Mouse (Mus musculus) intestine, embryonic 16.5 days (tissue): ENCODE measurements around the gene Oxa1l. TPM values are rescaled to one million over a fixed set of nuclear protein-coding genes. Genes with fewer than 3 reads are reported as not detected.

Experiments used
- ATAC-seq: fragments of 200-750 bp; cut with Nextera tagmentation; 2 replicates; pipeline ENCODE4 v1.8.0; 2017; ENCODE audit warnings: moderate TSS enrichment, moderate library complexity
- H3K27ac ChIP-seq: fragments of 300-500 bp; sonication (generic); 2 replicates; pipeline ENCODE4 v1.5.1; 2014; ENCODE audit warnings: mild to moderate bottlenecking, low read length
- H3K27me3 ChIP-seq: fragments of 300-500 bp; sonication (generic); replicated peaks from 2 replicates; pipeline ENCODE4 v1.6.1; 2014; ENCODE audit warnings: low read length, control low read depth, mixed read lengths; ENCODE audit not compliant: control insufficient read depth, insufficient read depth
- H3K36me3 ChIP-seq: fragments of 300-500 bp; sonication (generic); 2 replicates; pipeline ENCODE4 v1.6.1; 2014; ENCODE audit warnings: low read length, control low read depth; ENCODE audit not compliant: control insufficient read depth, insufficient read depth
- H3K4me1 ChIP-seq: fragments of 300-500 bp; sonication (generic); 2 replicates; pipeline ENCODE4 v1.6.1; 2014; ENCODE audit warnings: low read length, control low read depth, mixed read lengths; ENCODE audit not compliant: control insufficient read depth, insufficient read depth
- H3K4me2 ChIP-seq: fragments of 300-500 bp; sonication (generic); 2 replicates; pipeline ENCODE4 v1.6.1; 2014; ENCODE audit warnings: low read depth, low read length, control low read depth
- H3K4me3 ChIP-seq: fragments of 300-500 bp; sonication (generic); 2 replicates; pipeline ENCODE4 v1.5.1; 2014; ENCODE audit warnings: mild to moderate bottlenecking, low read length
- H3K9ac ChIP-seq: fragments of 300-500 bp; sonication (generic); 2 replicates; pipeline ENCODE4 v1.6.1; 2014; ENCODE audit warnings: low read depth, low read length
- H3K9me3 ChIP-seq: fragments of 300-500 bp; sonication (generic); 2 replicates; pipeline ENCODE4 v1.6.1; 2016; ENCODE audit warnings: low read length, control low read depth; ENCODE audit not compliant: control insufficient read depth
- WGBS: fragments of 180-500 bp; shearing (Covaris S2); extraction: QIAGEN DNeasy Blood & Tissue Kit; methylation state at CpG from one replicate; pipeline ENCODE4 v1.1.7; 2014; 5-methylcytosine and 5-hydroxymethylcytosine counted together
- polyA plus RNA-seq: library from polyadenylated mRNA; unstranded; fragments of >200 nt; fragmentation: Nextera tagmentation; extraction: Ambion mirVana; gene quantifications from 2 replicates; pipeline ENCODE4 v1.2.1, GENCODE M21; 2015

Oxa1l gene
- 42.9 and 48.6 TPM in 2 replicates for polyA plus RNA-seq

DNA sequence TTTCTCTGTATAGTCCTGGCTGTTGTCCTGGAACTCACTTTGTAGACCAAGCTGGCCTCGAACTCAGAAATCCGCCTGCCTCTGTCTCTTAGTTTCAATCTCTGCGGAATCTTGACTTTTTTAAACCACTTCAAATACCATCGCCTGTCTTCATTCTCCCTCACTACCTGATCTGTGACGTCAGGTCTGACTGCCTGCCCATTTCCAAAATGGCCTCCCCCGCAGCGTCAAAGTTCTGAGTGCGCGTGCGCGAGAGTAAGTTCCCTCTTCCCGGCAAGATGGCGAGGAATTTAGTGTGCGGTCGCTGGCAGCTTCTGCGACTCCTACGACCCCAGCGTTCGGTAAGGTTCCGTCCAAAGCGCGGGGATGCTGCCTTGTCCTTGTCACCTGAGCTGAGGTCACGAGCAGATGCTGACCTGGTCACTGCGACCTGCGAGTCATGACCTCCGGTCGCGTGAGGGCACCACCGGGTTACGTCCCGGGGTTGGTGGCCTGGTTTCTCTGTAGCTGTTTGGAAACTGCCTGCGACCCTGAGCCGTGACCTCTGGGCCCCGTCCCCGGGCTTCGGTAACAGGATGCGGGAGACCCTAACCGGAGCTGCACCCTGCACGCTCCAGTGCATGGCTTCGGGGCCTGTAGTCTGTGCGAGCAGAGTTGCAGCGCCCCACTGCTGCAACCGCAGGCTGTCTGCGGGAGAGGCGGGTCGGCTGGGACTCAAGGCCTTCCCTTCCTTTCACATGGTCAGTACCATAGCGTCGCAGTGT lies at the start of gene Oxa1l:
Gene Oxa1l (plus strand): TSS at position 258 of the 764 bp plus-strand sequence.
- H3K4me1 ChIP-seq = peaks cover 2% of the 10 kb centered on the region; the same call in 1 of the 2 replicates
- H3K27me3 ChIP-seq = no peaks in the 10 kb centered on the region
- peak within 1 kb of the TSS; percentile 72 for H3K4me2 ChIP-seq
- peak within 1 kb of the TSS; percentile 95 for H3K9ac ChIP-seq
- WGBS = under 1% methylated on average over 48 of the region's 48 CpGs
- no peaks in the 10 kb centered on the region for H3K9me3 ChIP-seq
- H3K4me3 ChIP-seq = peak within 1 kb of the TSS; percentile 93
- ATAC-seq = peak; percentile 90
- peak within 1 kb of the TSS; percentile 87 for H3K27ac ChIP-seq
- H3K36me3 ChIP-seq = peaks cover 7% of the 10 kb centered on the region; the same call in 1 of the 2 replicates

DNA sequence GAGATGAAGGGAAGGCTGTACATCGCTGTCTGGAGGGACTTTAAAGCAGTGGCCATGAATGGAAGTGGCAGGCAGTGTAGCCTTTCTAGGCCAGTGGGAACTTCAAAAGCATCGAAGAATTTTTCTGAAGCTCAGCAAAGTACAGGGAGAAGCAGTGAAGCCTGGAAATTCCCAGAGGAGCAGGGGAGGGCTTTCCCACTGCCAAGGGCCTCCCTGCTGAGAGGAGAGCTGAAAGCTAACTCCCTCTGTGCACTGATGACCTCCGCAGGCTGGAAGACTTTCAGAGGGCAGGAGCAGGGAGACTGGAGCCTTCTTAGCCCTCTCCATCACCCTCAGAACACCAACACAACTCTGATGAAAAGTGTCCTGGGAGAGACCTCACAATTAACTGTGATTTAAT lies 48.9 kb upstream of the Oxa1l start:
- H3K36me3 ChIP-seq = no peaks in the 10 kb centered on the region
- no peak for ATAC-seq
- H3K9me3 ChIP-seq = no peaks in the 10 kb centered on the region
- H3K9ac ChIP-seq = no peak overlapping the region
- no peaks in the 10 kb centered on the region for H3K4me1 ChIP-seq
- no peaks in the 10 kb centered on the region for H3K27me3 ChIP-seq
- no peak overlapping the region for H3K27ac ChIP-seq
- H3K4me2 ChIP-seq = no peak overlapping the region
- no peak overlapping the region for H3K4me3 ChIP-seq
- 37% methylated on average over 3 of the region's 3 CpGs for WGBS

- Histone ChIP-seq H3K9me3 (no peaks in the 10 kb centered on the region), H3K36me3 (no peaks in the 10 kb centered on the region), H3K4me1 (no peaks in the 10 kb centered on the region), H3K9ac (no peak overlapping the region), H3K27ac (no peak overlapping the region), H3K27me3 (no peaks in the 10 kb centered on the region), H3K4me2 (no peak overlapping the region), H3K4me3 (no peak overlapping the region)
- WGBS = 69% methylated on average over 18 of the region's 18 CpGs
- ATAC-seq = no peak
Measured at GRCm38 (mm10) chr14:54321556-54322376, 38.9 kb upstream of the Oxa1l start.

DNA sequence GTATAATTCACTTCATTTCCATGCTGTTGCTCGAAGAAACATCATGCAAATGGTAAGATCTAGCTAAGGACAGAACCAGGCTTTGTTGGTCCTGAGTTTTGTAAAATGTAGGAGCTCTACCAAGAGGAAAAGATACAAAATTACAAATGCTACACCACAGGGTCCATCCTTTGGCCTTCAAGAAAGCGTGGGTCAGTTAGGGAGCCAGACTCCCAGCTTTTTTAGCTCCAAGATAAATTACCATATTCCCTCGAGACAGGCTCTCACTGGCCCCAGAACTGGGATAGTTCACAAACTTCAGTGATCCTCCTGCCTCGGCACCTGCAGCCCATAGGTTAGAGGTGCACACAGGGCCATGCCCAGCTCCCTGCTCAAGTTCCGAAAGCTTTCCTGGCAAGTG lies 36.1 kb upstream of the Oxa1l start:
- H3K27ac ChIP-seq = no peak overlapping the region
- H3K9ac ChIP-seq = no peak overlapping the region
- H3K4me3 ChIP-seq = no peak overlapping the region
- H3K4me2 ChIP-seq = no peak overlapping the region
- no peaks in the 10 kb centered on the region for H3K4me1 ChIP-seq
- H3K27me3 ChIP-seq = no peaks in the 10 kb centered on the region
- no peak for ATAC-seq
- H3K36me3 ChIP-seq = no peaks in the 10 kb centered on the region
- WGBS = 66% methylated on average over 5 of the region's 5 CpGs
- no peaks in the 10 kb centered on the region for H3K9me3 ChIP-seq

DNA sequence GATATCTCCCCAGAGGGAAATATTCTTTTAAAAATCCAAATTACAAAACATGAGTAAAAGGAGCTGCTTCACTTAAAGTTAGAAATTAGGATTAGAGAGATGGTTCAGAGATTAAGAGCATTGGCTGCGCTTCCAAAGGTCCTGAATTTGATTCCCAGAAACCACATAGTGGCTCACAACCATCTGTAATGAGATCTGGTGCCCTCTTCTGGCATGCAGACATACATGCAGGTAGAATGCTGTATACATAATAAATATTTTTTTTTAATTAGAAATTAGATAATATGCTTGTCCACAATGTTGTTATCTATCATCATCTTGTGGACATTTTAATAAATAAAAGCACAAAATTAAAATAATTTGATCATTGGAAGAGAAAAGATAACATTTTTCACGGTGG lies 32.1 kb upstream of the Oxa1l start:
- H3K36me3 ChIP-seq = no peaks in the 10 kb centered on the region
- H3K4me3 ChIP-seq = no peak overlapping the region
- ATAC-seq = no peak
- H3K27ac ChIP-seq = no peak overlapping the region
- H3K4me1 ChIP-seq = no peaks in the 10 kb centered on the region
- no peak overlapping the region for H3K9ac ChIP-seq
- no peaks in the 10 kb centered on the region for H3K27me3 ChIP-seq
- H3K4me2 ChIP-seq = no peak overlapping the region
- 81% methylated on average over 2 of the region's 2 CpGs for WGBS
- no peaks in the 10 kb centered on the region for H3K9me3 ChIP-seq

GRCm38 (mm10) chr14:54329201-54329600 lies 31.4 kb upstream of the Oxa1l start:
- Histone ChIP-seq H3K9me3 (no peaks in the 10 kb centered on the region), H3K9ac (no peak overlapping the region), H3K27ac (no peak overlapping the region), H3K27me3 (no peaks in the 10 kb centered on the region), H3K4me1 (no peaks in the 10 kb centered on the region), H3K36me3 (no peaks in the 10 kb centered on the region), H3K4me3 (no peak overlapping the region), H3K4me2 (no peak overlapping the region)
- 33% methylated on average over 9 of the region's 9 CpGs for WGBS
- no peak for ATAC-seq

DNA sequence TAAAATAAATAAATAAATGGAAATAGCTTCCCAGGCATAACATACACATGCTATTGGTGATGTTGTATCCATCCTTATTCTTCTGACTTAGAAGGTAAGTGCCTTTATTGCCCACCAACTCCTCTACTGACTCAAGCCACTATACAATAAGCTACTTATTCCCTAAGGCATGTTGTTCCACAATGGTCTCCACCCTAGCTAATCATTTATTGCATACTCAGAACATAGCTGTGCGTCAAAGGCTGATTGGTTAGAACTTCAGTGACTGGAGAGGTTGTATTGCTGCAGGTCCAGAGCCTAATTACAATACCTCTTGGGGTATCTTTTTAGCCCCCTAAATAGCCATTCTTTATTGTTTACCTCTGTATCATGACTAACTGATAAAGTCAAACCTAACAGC lies 29.5 kb upstream of the Oxa1l start:
- Histone ChIP-seq H3K9me3 (no peaks in the 10 kb centered on the region), H3K4me1 (no peaks in the 10 kb centered on the region), H3K4me2 (no peak overlapping the region), H3K36me3 (no peaks in the 10 kb centered on the region), H3K27ac (no peak overlapping the region), H3K9ac (no peak overlapping the region), H3K27me3 (no peaks in the 10 kb centered on the region), H3K4me3 (no peak overlapping the region)
- 78% methylated on average over 1 of the region's 1 CpGs for WGBS
- ATAC-seq = no peak

GRCm38 (mm10) chr14:54332176-54333074 lies 28.2 kb upstream of the Oxa1l start:
- Histone ChIP-seq H3K27ac (no peak overlapping the region), H3K9ac (no peak overlapping the region)
- WGBS = 84% methylated on average over 5 of the region's 5 CpGs

More at GRCm38 (mm10) chr14:54332176-54333074, 28.2 kb upstream of the Oxa1l start:
- no peaks in the 10 kb centered on the region for H3K36me3 ChIP-seq
- H3K9me3 ChIP-seq = no peaks in the 10 kb centered on the region
- no peak for ATAC-seq
- no peaks in the 10 kb centered on the region for H3K4me1 ChIP-seq
- no peak overlapping the region for H3K4me2 ChIP-seq
- no peak overlapping the region for H3K4me3 ChIP-seq
- H3K27me3 ChIP-seq = no peaks in the 10 kb centered on the region
